Mouse (Mus musculus) layer of hippocampus, postnatal 14 days (tissue): ENCODE results near the gene Methig1. TPM values are rescaled to one million over a fixed set of nuclear protein-coding genes. Genes with fewer than 3 reads are reported as not detected.
"Not testable (repeated sequence)": the region's sequence is repeated elsewhere in the genome, so short reads cannot be mapped to it uniquely, and the experiment has no call there.

Experiments
- DNase-seq, 2 experiments: peaks; one replicate each; pipeline ENCODE4 v3.0.0; 2021 to 2022; ENCODE audit warnings: low spot score in 2 of 2, mixed read lengths in 1 of 2
- total RNA-seq, 2 experiments: library from RNA; stranded (reverse); gene quantifications; 2 replicates each; pipeline ENCODE4 v1.2.3; 2021

Methig1 gene
- total RNA-seq, 2 experiments from 2014 or later = not detected

- DNase-seq = not testable (repeated sequence)
Observed at GRCm38 (mm10) chr15:100337328-100337727, 15.6 kb upstream of the Methig1 start.

GRCm38 (mm10) chr15:100337847-100338246 lies 15.1 kb upstream of the Methig1 start:
- peak in 1 of 2 experiments; percentile 30 for DNase-seq

GRCm38 (mm10) chr15:100341314-100341980 lies 11.5 kb upstream of the Methig1 start:
- DNase-seq = not testable (repeated sequence)

GRCm38 (mm10) chr15:100345484-100345883 lies 7.5 kb upstream of the Methig1 start:
- no peak for DNase-seq

GRCm38 (mm10) chr15:100346761-100347160 lies 6.2 kb upstream of the Methig1 start:
- DNase-seq = no peak

- DNase-seq = no peak
Observed at GRCm38 (mm10) chr15:100349496-100349895, 3.5 kb upstream of the Methig1 start.

GRCm38 (mm10) chr15:100351501-100352060 lies 1.4 kb upstream of the Methig1 start:
- DNase-seq = no peak

- DNase-seq = not testable (repeated sequence)
Observed at GRCm38 (mm10) chr15:100353399-100353798, 450 bp downstream of the Methig1 start.

- no peak for DNase-seq
Observed at GRCm38 (mm10) chr15:100355876-100356275, 2.9 kb downstream of the Methig1 start.

- DNase-seq = no peak
Observed at GRCm38 (mm10) chr15:100364242-100364641, 11.3 kb downstream of the Methig1 start, which contains the start of gene Higd1c. Gene Higd1c (plus strand): TSS chr15:100364542.

- not testable (repeated sequence) for DNase-seq
Observed at GRCm38 (mm10) chr15:100365967-100366366, 13.0 kb downstream of the Methig1 start.

- no peak for DNase-seq
Observed at GRCm38 (mm10) chr15:100367119-100367518, 14.2 kb downstream of the Methig1 start.

- peak; percentile 65 to 78 for DNase-seq
Observed at GRCm38 (mm10) chr15:100375066-100375465, 22.1 kb downstream of the Methig1 start.

GRCm38 (mm10) chr15:100377847-100378505 lies 25.0 kb downstream of the Methig1 start:
- DNase-seq = peak; percentile 43 to 66

GRCm38 (mm10) chr15:100379658-100380057 lies 26.7 kb downstream of the Methig1 start:
- no peak for DNase-seq

- no peak for DNase-seq
Observed at GRCm38 (mm10) chr15:100380104-100380503, 27.2 kb downstream of the Methig1 start.

GRCm38 (mm10) chr15:100385705-100386104 lies 32.8 kb downstream of the Methig1 start:
- DNase-seq = no peak

GRCm38 (mm10) chr15:100387544-100388223 lies 34.7 kb downstream of the Methig1 start:
- DNase-seq = no peak

- DNase-seq = no peak
Observed at GRCm38 (mm10) chr15:100388224-100388835, 35.4 kb downstream of the Methig1 start.

GRCm38 (mm10) chr15:100388886-100389285 lies 35.9 kb downstream of the Methig1 start:
- DNase-seq = no peak

- DNase-seq = no peak
Observed at GRCm38 (mm10) chr15:100391066-100391465, 38.1 kb downstream of the Methig1 start.
